Mouse (Mus musculus) erythroblast, embryonic 14.5 days (primary cell): ENCODE measurements around the gene Amd1.

Source experiments
- GATA1 ChIP-seq: IDR thresholded peaks from 2 replicates; pipeline ENCODE4 v1.6.1; 2012; ENCODE audit warnings: low read length, inconsistent platforms, mixed read lengths
- TAL1 ChIP-seq: IDR thresholded peaks from 3 replicates; pipeline ENCODE4 v1.6.1; 2012; ENCODE audit warnings: low read length, inconsistent platforms, mixed read lengths

DNA sequence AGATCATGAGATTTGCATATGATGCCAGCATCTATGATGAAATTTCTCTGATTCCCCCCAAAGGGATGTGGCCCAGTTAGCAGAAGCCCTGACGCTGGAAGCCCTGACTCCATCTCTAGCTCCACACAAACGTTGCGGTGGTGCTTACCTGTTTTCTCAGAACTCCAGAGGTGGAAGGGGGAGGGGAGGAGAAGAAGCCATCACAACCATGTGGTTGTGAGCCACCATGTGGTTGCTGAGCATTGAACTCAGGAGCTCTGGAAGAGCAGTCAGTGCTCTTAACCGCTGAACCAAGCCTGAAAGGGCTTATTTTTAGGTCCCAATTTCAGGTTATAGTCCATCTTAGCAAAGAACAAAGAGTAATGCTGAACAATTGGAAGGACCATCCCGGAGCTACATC is 41.7 kb downstream of the Amd1 start:
- no peak for TF ChIP-seq GATA1
- no peak for TF ChIP-seq TAL1
